Mouse (Mus musculus): ENCODE data around the gene Cdca4. TPM values are rescaled to one million over a fixed set of nuclear protein-coding genes. Genes with fewer than 3 reads are reported as not detected.

Gene Cdca4
- polyA plus RNA-seq, 1 experiment from 2014 or later: 98.2 TPM

DNA sequence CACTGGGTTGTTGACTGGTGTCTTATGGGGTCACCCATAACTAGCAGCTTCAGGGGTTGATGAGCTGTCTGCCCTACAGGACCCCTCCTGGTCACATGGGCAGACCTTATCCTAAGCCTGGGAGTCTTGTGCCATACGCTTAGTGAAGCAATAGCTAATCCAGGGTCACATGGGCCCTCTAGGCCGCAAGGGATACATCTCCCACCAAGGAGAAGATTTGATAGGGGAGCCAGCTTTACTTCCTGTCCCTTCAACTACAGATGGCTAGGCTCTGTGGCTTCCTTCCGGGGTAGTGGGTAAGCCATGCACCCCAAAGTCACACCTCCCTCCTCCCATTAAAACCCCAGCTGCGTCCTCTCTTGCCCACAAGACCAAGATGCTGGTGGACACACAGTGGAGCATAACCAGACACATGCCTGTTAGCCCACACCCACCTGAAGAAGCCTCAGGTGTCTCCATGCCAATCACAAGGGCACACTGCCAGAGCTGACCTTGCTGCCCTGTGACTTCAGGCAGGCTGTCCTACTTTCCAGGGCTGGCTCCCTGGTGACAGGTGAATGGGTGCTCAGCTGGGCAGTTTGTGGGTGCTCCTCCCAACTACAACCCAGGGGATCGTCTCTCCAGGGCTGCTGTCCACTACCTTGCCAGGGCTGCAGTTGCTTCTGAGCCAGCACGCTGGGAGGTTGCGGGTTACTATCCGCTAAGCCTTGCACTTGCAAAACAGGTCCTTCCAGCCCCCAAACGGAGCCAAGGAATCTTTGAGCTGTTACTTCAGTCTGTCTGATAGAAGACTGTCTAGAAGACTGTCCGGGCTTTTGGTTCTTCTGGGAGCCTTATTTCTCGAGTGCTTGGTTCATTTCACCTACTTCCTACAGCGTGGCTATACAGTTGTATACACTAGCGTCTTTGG lies 39.2 kb upstream of the Cdca4 start, which contains the start of gene Gpr132:
Gpr132 (minus strand) TSS at position 51 of the 910 bp plus-strand sequence.
- WGBS: 48% methylated on average over 13 of the region's 13 CpGs
- no peak for DNase-seq (ENCODE audit: low spot score)
- no peaks in the 10 kb centered on the region for H3K36me3 ChIP-seq
- H3K4me1 ChIP-seq: peaks cover 21% of the 10 kb centered on the region
- 0 out of 2 replicates have a peak within 1 kb of the TSS, but pooled peaks have one; percentile 3 for H3K27ac ChIP-seq
- H3K9me3 ChIP-seq: no peaks in the 10 kb centered on the region
- peaks cover 53% of the 10 kb centered on the region for H3K27me3 ChIP-seq (ENCODE audit: insufficient read depth, poor library complexity, severe bottlenecking)
- no peak within 1 kb of the TSS for H3K4me3 ChIP-seq

DNA sequence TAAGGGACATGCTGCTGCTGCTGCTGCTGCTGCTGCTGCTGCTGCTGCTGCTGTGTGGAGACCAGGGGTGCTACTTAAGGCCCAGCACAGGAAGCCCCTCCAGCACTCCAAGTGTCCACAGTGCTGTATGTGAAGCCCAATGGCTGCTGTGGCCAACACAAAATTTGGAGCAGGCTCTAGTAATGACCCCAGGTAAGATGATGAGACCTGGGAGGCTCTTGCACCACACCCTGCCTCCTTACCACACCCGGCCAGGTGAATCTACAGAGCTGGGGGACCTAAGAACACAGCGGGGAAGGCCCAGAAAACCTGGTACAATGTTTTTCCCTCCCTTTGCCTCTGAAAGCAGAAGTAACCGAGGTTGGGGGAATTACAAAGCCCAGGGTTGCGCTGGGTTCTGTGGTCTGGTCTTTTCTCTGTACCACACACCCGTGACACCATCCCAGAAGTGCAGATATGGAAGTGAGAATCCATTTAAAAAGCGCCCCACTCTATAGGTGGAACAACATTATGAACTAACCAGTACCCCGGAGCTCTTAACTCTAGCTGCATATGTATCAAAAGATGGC lies 38.0 kb upstream of the Cdca4 start:
- no peaks in the 10 kb centered on the region for H3K9me3 ChIP-seq
- WGBS: 81% methylated on average over 7 of the region's 7 CpGs
- H3K27me3 ChIP-seq (ENCODE audit: insufficient read depth, poor library complexity, severe bottlenecking): peaks cover 40% of the 10 kb centered on the region
- H3K27ac ChIP-seq: 0 out of 2 replicates have a peak overlapping the region, but pooled peaks have one; percentile 3
- peaks cover 22% of the 10 kb centered on the region for H3K4me1 ChIP-seq
- H3K36me3 ChIP-seq: no peaks in the 10 kb centered on the region
- H3K4me3 ChIP-seq: no peak overlapping the region
- DNase-seq (ENCODE audit: low spot score): no peak

DNA sequence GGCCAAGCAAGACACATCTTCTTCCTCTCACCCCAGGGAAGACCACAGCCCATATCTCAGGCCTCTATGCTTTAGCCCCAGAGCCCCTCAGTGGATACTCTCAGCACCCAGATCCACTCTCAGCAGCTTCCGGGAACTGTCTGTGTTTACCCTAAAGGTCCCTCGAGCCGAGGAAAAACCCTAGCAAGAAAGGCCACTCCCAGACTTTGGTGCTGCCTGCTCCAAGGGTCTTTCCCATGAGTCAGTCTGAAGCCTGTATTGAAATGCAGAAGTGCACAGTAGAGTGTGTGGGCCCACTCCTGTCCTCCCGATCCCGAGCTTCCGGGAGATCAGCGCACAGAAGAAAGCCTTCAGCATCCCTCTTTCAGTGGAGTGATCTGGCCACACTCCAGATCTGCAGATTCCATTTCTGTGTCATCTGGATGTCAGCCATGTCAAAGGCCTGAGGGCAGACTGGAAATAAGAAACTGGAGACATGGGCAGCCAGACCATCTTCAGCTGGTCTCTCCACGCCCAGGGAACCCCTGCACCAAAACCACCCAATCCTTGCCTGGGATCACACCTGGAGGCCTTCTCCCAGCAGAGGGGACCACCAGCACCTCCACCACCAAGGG lies 37.4 kb upstream of the Cdca4 start:
- H3K4me1 ChIP-seq: peaks cover 28% of the 10 kb centered on the region
- H3K27me3 ChIP-seq (ENCODE audit: insufficient read depth, poor library complexity, severe bottlenecking): peaks cover 34% of the 10 kb centered on the region
- no peak overlapping the region for H3K27ac ChIP-seq
- H3K9me3 ChIP-seq: no peaks in the 10 kb centered on the region
- H3K4me3 ChIP-seq: no peak overlapping the region
- H3K36me3 ChIP-seq: no peaks in the 10 kb centered on the region
- 74% methylated on average over 8 of the region's 8 CpGs for WGBS
- no peak for DNase-seq (ENCODE audit: low spot score)

DNA sequence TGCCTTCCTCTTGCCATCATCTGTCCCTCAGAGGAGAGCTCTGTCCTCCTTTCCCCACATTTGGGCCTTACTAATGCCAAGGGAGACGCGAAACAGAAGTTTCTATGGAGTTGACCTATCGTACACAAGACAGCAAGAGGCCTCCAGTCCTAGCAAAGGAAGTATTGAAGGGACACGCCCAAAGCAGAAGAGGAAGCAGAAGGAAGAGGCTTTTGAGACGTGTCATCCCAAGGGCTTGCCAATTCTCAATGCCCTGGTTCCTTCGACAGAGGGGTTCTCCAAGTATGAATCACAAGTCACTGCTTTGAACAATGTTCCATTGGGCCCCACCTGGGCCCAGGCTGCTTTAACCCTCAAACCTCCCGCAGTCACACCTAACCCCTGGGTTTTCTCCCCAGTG lies 35.6 kb upstream of the Cdca4 start:
- peaks cover 21% of the 10 kb centered on the region for H3K4me1 ChIP-seq
- WGBS: 80% methylated on average over 7 of the region's 7 CpGs
- no peaks in the 10 kb centered on the region for H3K36me3 ChIP-seq

DNA sequence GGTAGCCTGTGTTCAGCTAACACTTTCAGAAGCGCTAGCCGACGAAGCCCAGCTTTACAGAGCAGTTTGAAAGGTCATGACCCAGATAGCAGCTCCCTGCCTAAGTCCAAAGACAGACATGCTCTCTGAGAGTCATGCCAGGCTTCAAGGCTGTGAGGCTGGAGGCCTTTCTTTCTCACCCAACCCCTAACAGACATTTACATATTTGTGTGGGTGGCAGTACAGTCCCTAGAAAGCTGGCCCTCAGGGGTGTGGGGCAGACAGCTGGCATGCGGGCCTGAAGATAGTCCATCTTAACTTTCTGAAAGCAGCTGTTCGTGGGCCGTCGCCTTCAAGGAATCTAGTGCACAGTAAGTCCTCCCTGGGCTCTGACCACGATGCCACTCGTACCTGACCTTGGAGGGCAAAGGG lies 32.7 kb upstream of the Cdca4 start:
- no peak overlapping the region for H3K27ac ChIP-seq
- DNase-seq (ENCODE audit: low spot score): no peak
- no peak overlapping the region for H3K4me3 ChIP-seq
- peaks cover 12% of the 10 kb centered on the region; the same call in 1 of the 2 replicates for H3K4me1 ChIP-seq
- H3K9me3 ChIP-seq: no peaks in the 10 kb centered on the region
- no peaks in the 10 kb centered on the region for H3K36me3 ChIP-seq
- 60% methylated on average over 9 of the region's 9 CpGs for WGBS
- peaks cover under 1% of the 10 kb centered on the region; the same call in 1 of the 2 replicates for H3K27me3 ChIP-seq (ENCODE audit: insufficient read depth, poor library complexity, severe bottlenecking)

More for the DNA sequence above, 35.6 kb upstream of the Cdca4 start:
- H3K27ac ChIP-seq: no peak overlapping the region
- no peak for DNase-seq (ENCODE audit: low spot score)
- peaks cover 20% of the 10 kb centered on the region; the same call in 1 of the 2 replicates for H3K27me3 ChIP-seq (ENCODE audit: insufficient read depth, poor library complexity, severe bottlenecking)
- H3K9me3 ChIP-seq: no peaks in the 10 kb centered on the region
- H3K4me3 ChIP-seq: no peak overlapping the region

DNA sequence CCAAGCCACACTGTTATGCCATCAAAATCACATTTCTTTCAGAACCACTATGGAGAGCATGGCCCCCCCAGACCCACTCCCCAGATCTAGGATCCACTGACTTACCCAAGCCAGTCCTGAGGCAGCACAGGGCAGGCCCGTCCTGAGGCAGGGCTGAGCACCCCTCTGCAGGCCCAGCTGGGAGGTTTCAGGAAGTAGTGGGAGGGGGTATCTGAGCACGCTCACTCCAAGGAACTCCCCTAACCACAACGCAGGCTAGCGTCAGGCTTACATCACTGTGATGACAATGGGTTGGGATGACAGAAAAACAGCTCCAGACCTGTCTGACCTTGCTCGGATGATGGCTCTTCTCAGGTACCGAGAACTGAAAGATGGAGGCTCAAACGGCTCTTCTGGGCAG lies 31.5 kb upstream of the Cdca4 start:
- Histone ChIP-seq H3K27me3 (ENCODE audit: insufficient read depth, poor library complexity, severe bottlenecking) (no peaks in the 10 kb centered on the region), H3K36me3 (no peaks in the 10 kb centered on the region), H3K4me3 (no peak overlapping the region), H3K4me1 (peaks cover 12% of the 10 kb centered on the region; the same call in 1 of the 2 replicates), H3K9me3 (no peaks in the 10 kb centered on the region), H3K27ac (no peak overlapping the region)
- WGBS: 60% methylated on average over 7 of the region's 7 CpGs
- DNase-seq (ENCODE audit: low spot score): no peak

DNA sequence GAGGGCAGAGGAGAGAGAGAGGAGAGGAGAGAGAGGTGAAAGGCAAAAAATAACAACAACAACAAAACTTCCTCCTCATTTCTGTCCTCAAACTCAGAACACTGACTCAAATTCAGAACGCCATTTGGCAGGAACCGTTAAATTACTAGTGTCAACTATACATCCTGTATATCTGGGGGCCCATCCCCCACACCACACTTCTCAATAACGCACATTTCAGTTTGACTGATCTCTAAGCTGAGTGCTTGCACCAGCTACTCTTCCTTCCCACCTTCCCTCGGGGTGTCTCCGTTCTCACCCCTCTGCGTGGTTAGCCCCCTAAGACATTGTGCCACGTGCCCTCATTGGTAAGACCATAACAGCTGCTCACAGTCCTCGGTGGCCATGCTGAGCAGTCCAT lies 30.7 kb upstream of the Cdca4 start:
- no peaks in the 10 kb centered on the region for H3K27me3 ChIP-seq (ENCODE audit: insufficient read depth, poor library complexity, severe bottlenecking)
- no peaks in the 10 kb centered on the region for H3K9me3 ChIP-seq
- 76% methylated on average over 8 of the region's 8 CpGs for WGBS
- no peak overlapping the region for H3K4me3 ChIP-seq
- H3K4me1 ChIP-seq: peaks cover 12% of the 10 kb centered on the region; the same call in 1 of the 2 replicates
- no peaks in the 10 kb centered on the region for H3K36me3 ChIP-seq
- DNase-seq (ENCODE audit: low spot score): no peak
- no peak overlapping the region for H3K27ac ChIP-seq

DNA sequence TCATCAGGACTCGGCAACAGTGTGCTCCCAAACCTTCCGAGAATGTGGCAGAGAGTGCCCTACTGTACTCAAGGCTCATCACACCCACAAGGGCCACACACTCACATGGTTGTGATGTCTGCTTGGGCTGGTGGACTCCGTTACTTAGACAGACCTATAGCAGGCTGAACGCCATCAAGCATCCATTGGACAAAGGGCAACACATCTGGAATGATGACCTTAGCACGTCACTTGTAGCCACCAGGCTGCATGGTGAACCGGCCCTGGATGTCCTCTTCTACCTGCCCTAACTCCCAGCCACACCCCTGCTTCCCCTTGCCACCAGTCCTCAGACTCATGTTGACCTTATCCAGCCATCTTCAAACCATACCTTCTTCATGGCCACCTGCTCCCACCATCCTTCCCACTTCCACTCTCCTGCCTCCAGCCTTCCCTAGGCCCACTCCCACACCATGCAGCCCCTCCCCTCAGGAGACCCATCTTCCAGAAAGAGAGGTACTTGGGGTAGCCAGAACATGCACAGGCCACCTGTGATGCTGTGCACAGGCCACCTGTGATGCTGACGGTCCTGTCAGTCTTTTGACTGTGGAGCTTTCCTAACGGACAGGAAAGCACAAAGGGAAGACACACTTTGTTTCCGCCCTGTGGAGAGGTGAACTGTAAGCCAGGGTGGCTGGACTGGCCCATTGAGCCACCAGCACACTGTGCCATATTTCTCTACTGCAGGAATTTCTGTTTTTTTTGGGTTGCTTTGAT lies 29.5 kb upstream of the Cdca4 start:
- no peaks in the 10 kb centered on the region for H3K36me3 ChIP-seq
- no peak overlapping the region for H3K27ac ChIP-seq
- peaks cover 12% of the 10 kb centered on the region; the same call in 1 of the 2 replicates for H3K4me1 ChIP-seq
- no peak for DNase-seq (ENCODE audit: low spot score)
- 81% methylated on average over 9 of the region's 9 CpGs for WGBS
- no peak overlapping the region for H3K4me3 ChIP-seq
- no peaks in the 10 kb centered on the region for H3K9me3 ChIP-seq
- H3K27me3 ChIP-seq (ENCODE audit: insufficient read depth, poor library complexity, severe bottlenecking): no peaks in the 10 kb centered on the region

DNA sequence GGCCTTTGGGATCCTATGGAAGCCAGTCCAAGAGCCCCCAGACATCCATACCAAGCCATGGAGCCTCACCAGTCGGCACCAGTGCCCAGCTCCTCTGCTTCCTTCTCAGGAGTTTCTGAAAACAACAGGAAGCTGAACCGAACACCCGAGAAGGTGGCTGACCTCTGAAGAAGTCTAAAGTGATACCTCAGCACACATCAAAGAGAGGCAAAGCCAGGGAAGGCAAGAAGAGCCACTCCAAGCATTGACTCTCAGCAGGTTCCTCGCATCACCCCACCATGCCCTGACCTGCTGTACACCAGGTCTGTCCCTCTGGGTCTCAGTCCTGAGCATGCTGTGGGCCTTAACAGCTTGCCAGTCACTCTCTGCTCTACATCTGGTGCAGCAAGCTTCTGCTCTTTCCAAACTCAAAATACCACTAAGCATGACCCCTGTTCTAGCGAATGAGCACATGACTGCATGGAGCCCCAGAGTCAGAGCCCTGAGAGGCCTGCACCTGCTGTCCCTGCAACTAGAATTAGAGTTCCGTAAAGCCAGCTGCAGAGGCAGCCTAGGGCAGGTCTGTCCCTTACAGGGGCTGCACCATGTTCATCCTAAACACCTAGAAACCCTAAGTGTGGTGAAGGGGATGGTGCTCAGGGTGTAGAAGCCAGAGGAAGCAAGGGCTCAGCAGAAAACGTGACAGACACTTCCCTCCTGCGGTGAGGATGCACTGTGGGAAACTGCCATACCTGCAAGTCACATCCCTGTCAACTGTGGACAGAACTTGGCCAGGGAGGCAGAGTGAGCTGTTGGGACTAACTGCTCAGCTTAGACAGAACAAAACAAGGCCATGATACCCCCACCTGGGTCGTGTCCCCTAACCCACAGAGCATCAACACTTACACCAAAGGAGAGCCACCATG lies 28.1 kb upstream of the Cdca4 start:
- Histone ChIP-seq H3K27me3 (ENCODE audit: insufficient read depth, poor library complexity, severe bottlenecking) (no peaks in the 10 kb centered on the region; the same call in 1 of the 2 replicates), H3K36me3 (no peaks in the 10 kb centered on the region), H3K27ac (no peak overlapping the region), H3K4me3 (no peak overlapping the region), H3K9me3 (no peaks in the 10 kb centered on the region), H3K4me1 (peaks cover 12% of the 10 kb centered on the region; the same call in 1 of the 2 replicates)
- DNase-seq (ENCODE audit: low spot score): no peak
- 66% methylated on average over 9 of the region's 9 CpGs for WGBS

DNA sequence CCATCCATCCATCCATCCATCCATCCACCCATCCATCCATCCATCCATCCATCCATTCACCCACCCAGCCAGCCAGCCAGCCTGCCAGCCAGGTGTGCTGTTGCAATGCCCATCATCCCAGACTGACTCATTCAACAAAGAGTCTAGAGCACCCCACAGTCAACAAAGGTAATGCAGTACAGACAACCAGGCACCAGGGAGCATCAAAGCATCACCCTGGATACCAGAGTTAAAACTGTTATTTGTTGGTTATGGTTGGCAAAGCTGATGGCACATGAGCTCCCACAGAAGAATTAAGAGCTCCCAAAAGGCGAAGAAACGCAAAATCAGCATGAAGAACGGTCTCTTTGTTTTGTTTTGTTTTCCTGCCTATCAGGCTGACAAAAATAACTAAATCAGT lies 27.1 kb upstream of the Cdca4 start:
- H3K9me3 ChIP-seq: no peaks in the 10 kb centered on the region
- no peak overlapping the region for H3K27ac ChIP-seq
- 77% methylated on average over 3 of the region's 3 CpGs for WGBS
- peaks cover 7% of the 10 kb centered on the region for H3K4me1 ChIP-seq
- no peaks in the 10 kb centered on the region for H3K36me3 ChIP-seq
- DNase-seq (ENCODE audit: low spot score): no peak
- H3K4me3 ChIP-seq: no peak overlapping the region
- H3K27me3 ChIP-seq (ENCODE audit: insufficient read depth, poor library complexity, severe bottlenecking): peaks cover 5% of the 10 kb centered on the region; the same call in 1 of the 2 replicates

DNA sequence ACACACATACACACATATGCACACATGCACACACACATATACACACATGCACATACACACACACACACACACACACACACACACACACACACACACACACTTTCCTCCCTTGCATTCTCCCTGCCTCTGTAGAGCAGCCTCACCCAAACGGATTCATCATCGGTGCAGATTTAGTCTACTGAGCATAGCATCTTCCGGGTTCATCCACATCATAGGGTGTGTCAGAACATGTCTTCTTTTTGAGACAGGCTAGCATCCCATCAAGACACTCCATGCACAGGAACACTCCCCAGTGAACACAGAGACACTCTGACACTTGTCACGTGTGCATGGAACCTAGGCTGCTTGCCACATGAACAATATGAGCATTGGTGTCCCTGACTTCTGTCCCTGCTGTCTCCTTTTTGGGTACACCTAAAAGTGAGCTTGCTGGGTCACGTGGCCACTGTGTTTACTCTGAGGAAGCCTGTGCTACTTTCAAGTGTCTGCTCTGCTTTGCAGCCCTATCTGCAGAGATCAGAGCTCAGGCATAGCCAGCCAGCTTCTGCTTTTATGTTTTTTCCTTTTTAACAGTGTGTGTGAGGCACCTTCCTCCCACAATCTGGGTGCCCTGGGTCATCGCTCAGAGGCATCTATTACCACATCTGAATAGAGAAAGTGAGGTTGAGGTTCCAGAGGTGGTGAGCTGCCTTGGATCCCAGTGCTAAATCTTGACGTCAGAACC lies 25.5 kb upstream of the Cdca4 start:
- no peak overlapping the region for H3K4me3 ChIP-seq
- no peak for DNase-seq (ENCODE audit: low spot score)
- peaks cover 9% of the 10 kb centered on the region for H3K4me1 ChIP-seq
- H3K9me3 ChIP-seq: no peaks in the 10 kb centered on the region
- no peaks in the 10 kb centered on the region for H3K36me3 ChIP-seq
- WGBS: 71% methylated on average over 7 of the region's 7 CpGs
- peaks cover 5% of the 10 kb centered on the region; the same call in 1 of the 2 replicates for H3K27me3 ChIP-seq (ENCODE audit: insufficient read depth, poor library complexity, severe bottlenecking)
- no peak overlapping the region for H3K27ac ChIP-seq
